Mouse (Mus musculus): ENCODE results near the gene Pqlc3. TPM values are rescaled to one million over a fixed set of nuclear protein-coding genes. Genes with fewer than 3 reads are reported as not detected.

Gene Pqlc3
- polyA plus RNA-seq (2012; fragmentation: generic; extraction: Trizol): 10 to 100 TPM in 1 of 2 experiments, 1 to 10 TPM in 1; 3.2 to 15.2 TPM

DNA sequence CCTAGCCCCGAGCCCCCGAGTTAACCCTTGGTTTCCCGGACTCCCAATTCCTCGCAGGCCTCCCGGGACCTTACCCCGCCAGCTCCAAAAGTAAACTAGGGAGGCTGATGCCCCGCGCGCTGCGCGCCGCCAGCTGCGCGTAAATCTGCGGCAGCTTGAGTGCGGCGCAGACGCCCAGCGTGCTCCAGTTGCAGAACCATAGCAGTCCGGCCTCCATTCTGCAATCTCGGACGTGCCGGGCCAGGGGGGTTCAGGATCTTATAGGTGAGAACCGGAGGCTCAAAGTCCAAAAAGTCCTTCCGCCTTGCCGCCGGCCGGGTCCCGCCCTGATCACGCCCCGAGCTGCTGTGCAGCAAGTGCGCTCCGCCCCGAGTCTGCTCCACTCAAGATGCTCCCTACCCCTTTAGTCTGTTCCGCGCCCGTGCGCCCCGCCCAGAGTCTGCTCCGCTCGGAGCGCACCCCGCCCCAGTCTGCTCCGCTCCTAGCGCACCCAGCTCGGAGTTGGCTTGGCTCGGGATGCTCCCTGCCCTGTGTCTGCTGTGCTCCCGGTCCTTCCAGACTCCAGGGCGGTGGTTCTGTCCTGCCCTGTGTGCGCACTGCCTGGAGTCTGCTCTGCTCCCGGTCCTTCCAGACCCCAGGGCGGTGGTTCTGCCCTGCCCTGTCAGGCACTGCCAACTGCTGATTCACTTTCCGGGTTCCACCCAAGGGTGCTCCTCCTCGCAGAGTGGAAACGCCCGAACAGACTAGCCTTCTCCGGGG lies at the start of gene Pqlc3:
Gene Pqlc3, minus strand, starts transcription at position 670 of the 759 bp plus-strand sequence.

DNA sequence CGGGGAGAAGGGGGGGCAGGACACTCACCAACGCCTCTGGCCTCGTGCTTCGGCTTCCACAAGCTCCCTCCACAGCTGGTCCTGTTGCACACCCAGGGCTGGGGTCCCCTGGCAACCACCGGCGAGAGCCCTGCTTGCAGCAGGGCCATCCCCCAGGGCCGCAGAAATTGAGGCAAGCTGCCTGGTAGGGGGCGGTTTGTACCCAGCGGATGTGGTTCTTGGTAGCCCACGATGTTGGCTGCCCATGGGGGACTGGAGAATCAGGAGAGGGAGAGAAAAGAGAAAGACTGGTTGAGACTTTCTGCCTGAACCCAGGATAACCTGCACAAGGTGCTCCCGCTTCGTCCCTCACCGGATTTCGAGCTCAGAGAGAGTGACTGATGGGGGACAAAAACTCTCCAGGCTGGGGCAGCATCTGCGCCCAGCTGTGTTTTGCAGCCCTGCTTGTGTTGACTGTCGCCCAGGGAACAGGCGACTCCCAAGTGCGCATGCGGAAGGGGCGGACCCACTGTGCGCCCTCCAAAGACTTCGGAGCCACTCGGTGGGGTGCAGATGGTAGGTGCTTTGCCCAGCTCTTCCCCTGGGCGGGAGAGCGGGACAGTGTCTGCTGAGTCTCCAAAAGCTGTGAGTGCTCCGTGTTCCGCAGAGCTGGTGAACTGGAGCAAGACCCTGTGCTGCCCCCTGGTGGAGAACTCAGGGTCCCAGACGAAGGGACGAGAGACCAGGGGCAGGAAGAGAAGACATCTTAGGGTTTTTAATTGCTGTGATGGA lies 11.1 kb upstream of the Pqlc3 start, which contains the start of gene 2410004P03Rik:
Gene 2410004P03Rik, minus strand, starts transcription at position 628 of the 771 bp plus-strand sequence.

Other genes starting within 250 kb of the Pqlc3 start
- under 1 TPM; under 0.01 to 0.04 TPM for gene Greb1, start 199.5 kb downstream of the Pqlc3 start, polyA plus RNA-seq (2012; fragmentation: generic; extraction: Trizol)
- 1 to 10 TPM; 2.2 to 9.0 TPM for gene E2f6, start 189.4 kb downstream of the Pqlc3 start, polyA plus RNA-seq (2012; fragmentation: generic; extraction: Trizol)
- gene Rock2, start 105.5 kb downstream of the Pqlc3 start, polyA plus RNA-seq (2012; fragmentation: generic; extraction: Trizol): 1 to 10 TPM in 1 of 2 experiments, under 1 TPM in 1; 0.61 to 4.4 TPM
- gene 2410004P03Rik, start 11.3 kb upstream of the Pqlc3 start, polyA plus RNA-seq (2012; fragmentation: generic; extraction: Trizol): under 1 TPM; 0.01 to 0.02 TPM
- under 1 TPM in 1 of 2 experiments, not detected in 1; 0.01 TPM for gene Kcnf1, start 176.5 kb upstream of the Pqlc3 start, polyA plus RNA-seq (2012; fragmentation: generic; extraction: Trizol)